Comparison of ENCODE assay signal across 17 mouse cellular contexts in genomic region chr10:30516771-30517170, GRCm38 (mm10).
DNase-seq lines count a peak whose midpoint lies in the region; ATAC-seq and TF ChIP-seq lines count a peak whose summit lies in the region.
"Had no signal": no experiment of that assay in that cellular context is flagged by ENCODE, and none has a peak within 500 bp of the region (broad histone marks: within the 10 kb centered on the region; RNA-seq: fewer than 3 reads in every experiment).

No protein-coding gene starts in this region.

- H3K4me1 ChIP-seq in forebrain, embryonic 13.5 days: no peaks in the 10 kb centered on the region
- no peaks in the 10 kb centered on the region; the same call in 1 of the 2 replicates for H3K4me1 ChIP-seq in forebrain, embryonic 16.5 days (replicated peaks; ENCODE audit: control insufficient read depth, insufficient read depth, low read length)
- no peaks in the 10 kb centered on the region for H3K4me1 ChIP-seq in kidney, embryonic 14.5 days (ENCODE audit: control insufficient read depth, insufficient read depth, low read length)
- H3K4me1 ChIP-seq in kidney, postnatal 0 days (replicated peaks; ENCODE audit: insufficient read depth, low read length): 0 out of 2 replicates have a peak, but pooled peaks cover 4% of the 10 kb centered on the region
- H3K4me1 ChIP-seq: embryonic facial prominence, embryonic 13.5 days; forebrain, embryonic 12.5 days; hindbrain, embryonic 10.5 days had no signal

- no peak for DNase-seq in kidney, adult 11 months
- peak; percentile 65 for DNase-seq in kidney, postnatal 0 days (ENCODE audit: low spot score)
- peak; percentile 3 to 17 for DNase-seq in kidney, postnatal 36 days
- DNase-seq in layer of hippocampus, adult 8-10 months (ENCODE audit: low spot score in 2 of 2): no peak
- DNase-seq: adrenal gland, postnatal 10 days; cerebellum, adult 11-12 months; cerebellum, adult 9-11 months; cerebellum, postnatal 36 days; heart, adult 2 months had no signal

- no peaks in the 10 kb centered on the region for H3K27me3 ChIP-seq in forebrain, embryonic 13.5 days
- no peaks in the 10 kb centered on the region for H3K27me3 ChIP-seq in forebrain, embryonic 16.5 days (replicated peaks; ENCODE audit: control insufficient read depth, insufficient read depth, low read length)
- H3K27me3 ChIP-seq in kidney, embryonic 14.5 days (ENCODE audit: control insufficient read depth, insufficient read depth, low read length): no peaks in the 10 kb centered on the region
- no peaks in the 10 kb centered on the region for H3K27me3 ChIP-seq in kidney, postnatal 0 days (ENCODE audit: insufficient read depth, low read length)
- H3K27me3 ChIP-seq: embryonic facial prominence, embryonic 13.5 days; forebrain, embryonic 12.5 days had no signal

- H3K4me3 ChIP-seq in forebrain, embryonic 13.5 days: no peak overlapping the region
- no peak overlapping the region for H3K4me3 ChIP-seq in forebrain, embryonic 16.5 days (replicated peaks; ENCODE audit: low read length)
- no peak overlapping the region for H3K4me3 ChIP-seq in kidney, embryonic 14.5 days (ENCODE audit: low read length)
- no peak overlapping the region for H3K4me3 ChIP-seq in kidney, postnatal 0 days (replicated peaks; ENCODE audit: low read depth, low read length)
- H3K4me3 ChIP-seq: embryonic facial prominence, embryonic 13.5 days; forebrain, embryonic 12.5 days; heart, adult 2 months; hindbrain, embryonic 10.5 days had no signal

- WGBS in forebrain, embryonic 13.5 days: 80% methylated on average over 3 of the region's 3 CpGs
- 80% methylated on average over 3 of the region's 3 CpGs for WGBS in forebrain, embryonic 16.5 days
- WGBS in kidney, embryonic 14.5 days: 29% methylated on average over 3 of the region's 3 CpGs
- 16% methylated on average over 3 of the region's 3 CpGs for WGBS in kidney, postnatal 0 days

- no peak overlapping the region for H3K9ac ChIP-seq in forebrain, embryonic 13.5 days
- no peak overlapping the region for H3K9ac ChIP-seq in forebrain, embryonic 16.5 days (replicated peaks; ENCODE audit: low read depth, low read length)
- H3K9ac ChIP-seq in kidney, embryonic 14.5 days (ENCODE audit: low read depth, low read length): no peak overlapping the region
- H3K9ac ChIP-seq in kidney, postnatal 0 days (ENCODE audit: low read depth, low read length): no peak overlapping the region
- H3K9ac ChIP-seq: embryonic facial prominence, embryonic 13.5 days; forebrain, embryonic 12.5 days; hindbrain, embryonic 14.5 days had no signal

- H3K4me2 ChIP-seq in forebrain, embryonic 13.5 days: no peak overlapping the region
- H3K4me2 ChIP-seq in forebrain, embryonic 16.5 days (ENCODE audit: low read length): no peak overlapping the region
- H3K4me2 ChIP-seq in kidney, embryonic 14.5 days (replicated peaks; ENCODE audit: low read depth, low read length): no peak overlapping the region
- no peak overlapping the region for H3K4me2 ChIP-seq in kidney, postnatal 0 days (ENCODE audit: low read length)
- H3K4me2 ChIP-seq: embryonic facial prominence, embryonic 13.5 days; forebrain, embryonic 12.5 days; heart, embryonic 11.5 days; hindbrain, embryonic 14.5 days had no signal

- 0 out of 2 replicates have a peak, but pooled peaks have one; percentile 10 for ATAC-seq in forebrain, embryonic 13.5 days
- no peak for ATAC-seq in forebrain, embryonic 16.5 days
- ATAC-seq in kidney, embryonic 14.5 days (ENCODE audit: low FRiP score, low TSS enrichment): peak; percentile 69; the same call in 1 of the 2 replicates
- ATAC-seq in kidney, postnatal 0 days (replicated peaks; ENCODE audit: low FRiP score, low read depth): no peak; the same call in 1 of the 2 replicates

- no peaks in the 10 kb centered on the region for H3K9me3 ChIP-seq in forebrain, embryonic 13.5 days (replicated peaks)
- no peaks in the 10 kb centered on the region for H3K9me3 ChIP-seq in forebrain, embryonic 16.5 days (ENCODE audit: control insufficient read depth, low read length)
- H3K9me3 ChIP-seq in kidney, embryonic 14.5 days (ENCODE audit: control insufficient read depth, low read length): no peaks in the 10 kb centered on the region
- no peaks in the 10 kb centered on the region for H3K9me3 ChIP-seq in kidney, postnatal 0 days (replicated peaks; ENCODE audit: low read length)
- H3K9me3 ChIP-seq: embryonic facial prominence, embryonic 13.5 days; forebrain, embryonic 12.5 days; hindbrain, embryonic 10.5 days had no signal

- no peak for TF ChIP-seq CTCF in kidney, postnatal 0 days (IDR thresholded peaks at IDR 0.05; ENCODE audit: low read depth)

- H3K27ac ChIP-seq in forebrain, embryonic 13.5 days: no peak overlapping the region
- no peak overlapping the region for H3K27ac ChIP-seq in forebrain, embryonic 16.5 days (ENCODE audit: low read length)
- no peak overlapping the region for H3K27ac ChIP-seq in kidney, embryonic 14.5 days (ENCODE audit: low read depth, low read length)
- H3K27ac ChIP-seq in kidney, postnatal 0 days: no peak overlapping the region
- H3K27ac ChIP-seq: embryonic facial prominence, embryonic 13.5 days; forebrain, embryonic 12.5 days; heart, adult 2 months; hindbrain, embryonic 10.5 days; hindbrain, embryonic 14.5 days had no signal

- H3K36me3 ChIP-seq in forebrain, embryonic 13.5 days (ENCODE audit: poor library complexity, severe bottlenecking): no peaks in the 10 kb centered on the region
- H3K36me3 ChIP-seq in forebrain, embryonic 16.5 days (ENCODE audit: control insufficient read depth, insufficient read depth): no peaks in the 10 kb centered on the region
- H3K36me3 ChIP-seq in kidney, embryonic 14.5 days (ENCODE audit: control insufficient read depth, insufficient read depth, low read length): no peaks in the 10 kb centered on the region
- no peaks in the 10 kb centered on the region for H3K36me3 ChIP-seq in kidney, postnatal 0 days (ENCODE audit: insufficient read depth, low read length)
- H3K36me3 ChIP-seq: embryonic facial prominence, embryonic 13.5 days; forebrain, embryonic 12.5 days; hindbrain, embryonic 10.5 days had no signal

Comparison
In these comparisons a context has a peak if more than half of its experiments do, and no peak if none do; other contexts are left out.
1. ATAC-seq: peak in forebrain, embryonic 13.5 days (single experiment) and kidney, embryonic 14.5 days (single experiment); none in forebrain, embryonic 16.5 days (single experiment) and kidney, postnatal 0 days (single experiment).
2. DNase-seq: peak in kidney, postnatal 0 days (single experiment) and kidney, postnatal 36 days (2 of 2); none in kidney, adult 11 months (single experiment) and layer of hippocampus, adult 8-10 months (0 of 2).